Mouse (Mus musculus) gastrocnemius, postnatal 14 days (tissue): ENCODE data around the gene Dlx2. TPM values are rescaled to one million over a fixed set of nuclear protein-coding genes. Genes with fewer than 3 reads are reported as not detected.

Experiments
- DNase-seq: peaks from one replicate; pipeline ENCODE4 v3.0.0; 2021; ENCODE audit warnings: mixed read lengths
- intact Hi-C: fragments of 180-260 bp; cut with DNase I; formaldehyde crosslinking; loops from one replicate; pipeline ENCODE4 v1.15.1; 2025; ENCODE audit warnings: low total_unique reads
- total RNA-seq, 2 experiments: library from RNA; stranded (reverse); gene quantifications; 2 replicates each; pipeline ENCODE4 v1.2.3; 2021

Dlx2 gene
- total RNA-seq, 2 experiments from 2014 or later, result 0.10 TPM; not detected in 1

- DNase-seq, result no peak
- intact Hi-C loops, result loop anchor here (10.0 kb wide), 1 partner anchor 388 kb away; no protein-coding TSS in a partner anchor
These were observed 4.2 kb downstream of the Dlx2 start for GRCm38 (mm10) chr2:71542227-71542815.

- no peak for DNase-seq
- intact Hi-C loops, result loop anchor here (10.0 kb wide), 1 partner anchor 387 kb away; no protein-coding TSS in a partner anchor
These were observed 4.9 kb downstream of the Dlx2 start for GRCm38 (mm10) chr2:71541418-71542226.

- DNase-seq, result no peak
- intact Hi-C loops, result loop anchor here (10.0 kb wide), 1 partner anchor 386 kb away; no protein-coding TSS in a partner anchor
These were observed 5.7 kb downstream of the Dlx2 start for GRCm38 (mm10) chr2:71540611-71541417.

GRCm38 (mm10) chr2:71534242-71535052 lies 12.1 kb downstream of the Dlx2 start:
- intact Hi-C loops, result loop anchor here (10.0 kb wide), 1 partner anchor 1740 kb away; the partner anchor contains the start of gene Sp9
- DNase-seq, result no peak

GRCm38 (mm10) chr2:71533094-71533493 lies 13.5 kb downstream of the Dlx2 start:
- DNase-seq, result no peak
- intact Hi-C loops, result loop anchor here (10.0 kb wide), 1 partner anchor 1742 kb away; the partner anchor contains the start of gene Sp9

- DNase-seq, result no peak
- intact Hi-C loops, result loop anchor here (10.0 kb wide), 1 partner anchor 1743 kb away; the partner anchor contains the start of gene Sp9
These were observed 14.3 kb downstream of the Dlx2 start for GRCm38 (mm10) chr2:71531990-71532970.

GRCm38 (mm10) chr2:71531124-71531590 lies 15.4 kb downstream of the Dlx2 start:
- intact Hi-C loops, result loop anchor here (10.0 kb wide), 1 partner anchor 1744 kb away; the partner anchor contains the start of gene Sp9
- no peak for DNase-seq

GRCm38 (mm10) chr2:71530391-71531123 lies 16.0 kb downstream of the Dlx2 start:
- intact Hi-C loops, result loop anchor here (10.0 kb wide), 1 partner anchor 1744 kb away; the partner anchor contains the start of gene Sp9
- DNase-seq, result no peak

- intact Hi-C loops, result loop anchor here (10.0 kb wide), 1 partner anchor 1745 kb away; the partner anchor contains the start of gene Sp9
These were observed 16.8 kb downstream of the Dlx2 start for GRCm38 (mm10) chr2:71529511-71530351.

GRCm38 (mm10) chr2:71528714-71529510 lies 17.6 kb downstream of the Dlx2 start:
- intact Hi-C loops, result no loop called here
- no peak for DNase-seq

More at GRCm38 (mm10) chr2:71529511-71530351, 16.8 kb downstream of the Dlx2 start:
- peak; percentile 67 for DNase-seq

- DNase-seq, result no peak
- intact Hi-C loops, result no loop called here
These were observed 18.4 kb downstream of the Dlx2 start, which contains the start of gene Dlx1 for GRCm38 (mm10) chr2:71528014-71528713. Gene Dlx1, plus strand, starts transcription at chr2:71528113.

GRCm38 (mm10) chr2:71527323-71528013 lies 19.1 kb downstream of the Dlx2 start:
- intact Hi-C loops, result no loop called here
- no peak for DNase-seq

- DNase-seq, result no peak
- intact Hi-C loops, result no loop called here
These were observed 19.8 kb downstream of the Dlx2 start for GRCm38 (mm10) chr2:71526595-71527322.
